Mouse (Mus musculus) lung, adult 2 months (tissue): Measurements from ENCODE around the gene Miga2.

ENCODE experiments used
- CTCF ChIP-seq: fragments of 200-500 bp; IDR thresholded peaks from 2 replicates; pipeline ENCODE4 v1.5.1; 2011; ENCODE audit warnings: mild to moderate bottlenecking, low read length, control low read depth; ENCODE audit not compliant: insufficient read depth
- POLR2A ChIP-seq: fragments of 200-500 bp; IDR thresholded peaks from 2 replicates; pipeline ENCODE4 v1.6.1; 2011; ENCODE audit warnings: low read depth, mild to moderate bottlenecking, control low read depth, low read length, borderline replicate concordance; ENCODE audit errors: extremely low read depth

DNA sequence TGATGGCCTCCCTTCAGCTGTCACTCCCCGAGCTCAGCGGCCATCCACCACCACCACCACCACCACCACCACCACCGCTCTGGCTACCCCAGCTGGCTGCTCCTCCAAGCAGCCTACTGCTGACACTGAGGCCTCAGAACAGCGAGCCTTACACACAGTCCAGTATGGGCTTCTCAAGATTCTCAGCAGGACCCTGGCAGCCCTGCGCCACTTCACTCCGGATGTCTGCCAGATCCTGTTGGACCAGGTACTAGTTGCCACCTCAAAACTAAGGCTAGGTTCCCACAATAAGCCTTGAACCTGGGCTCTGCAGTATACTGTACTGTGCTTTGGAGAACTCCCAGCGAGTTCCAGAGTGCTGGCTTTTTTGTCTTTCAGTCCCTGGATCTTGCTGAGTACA lies 21.5 kb upstream of the Miga2 start:
- TF ChIP-seq CTCF (no peak), POLR2A (no peak)
